8 mouse cellular contexts compared by ENCODE assay signal in the genomic region with DNA sequence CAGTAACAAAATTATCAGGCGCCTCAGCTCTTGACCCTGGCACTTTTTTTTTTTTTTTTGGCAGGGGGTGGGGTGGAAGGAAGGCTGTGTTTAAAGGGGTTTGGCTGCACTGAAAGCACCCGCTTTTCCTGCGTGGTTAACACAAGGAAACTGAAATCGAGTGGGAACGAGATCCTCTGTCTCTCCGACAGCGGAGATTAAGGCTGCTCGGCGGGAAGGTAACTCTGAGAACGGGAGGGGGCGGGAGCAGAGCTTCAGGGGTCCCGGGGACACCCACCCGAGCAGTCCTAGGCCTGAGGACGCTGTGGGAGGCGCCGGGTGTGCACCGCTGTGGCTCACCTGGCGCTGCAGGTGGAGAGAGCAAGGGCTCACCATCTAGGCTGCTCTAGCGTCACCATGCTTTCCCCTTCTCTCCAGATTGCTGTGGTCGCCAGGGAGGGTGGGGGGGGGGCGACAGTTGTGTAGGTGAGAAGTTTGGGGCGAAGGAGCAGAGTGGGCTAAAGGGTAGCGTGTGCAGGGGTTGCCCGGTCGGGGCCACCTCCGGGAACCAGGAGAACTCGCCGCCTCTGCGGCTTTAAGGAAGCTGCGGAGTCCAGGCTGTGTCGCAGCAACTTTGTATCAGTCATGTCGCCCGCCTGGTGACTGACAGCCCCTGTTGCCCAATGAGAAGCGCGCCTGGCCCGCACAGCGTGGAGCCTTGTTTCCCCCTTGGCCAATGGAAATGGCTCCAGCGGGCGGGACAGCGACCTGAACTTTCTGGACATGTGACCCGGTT. TPM values are rescaled to one million over a fixed set of nuclear protein-coding genes. Genes with fewer than 3 reads are reported as not detected.
DNase-seq lines count a peak whose midpoint lies in the region; ATAC-seq and TF ChIP-seq lines count a peak whose summit lies in the region.

No protein-coding gene starts in this region.

- no peak overlapping the region for H3K27ac ChIP-seq in forebrain, postnatal 0 days (ENCODE audit: low read depth, low read length)
- no peak overlapping the region for H3K27ac ChIP-seq in neural tube, embryonic 14.5 days (ENCODE audit: low read depth, low read length)
- H3K27ac ChIP-seq in testis, adult 2 months (ENCODE audit: control insufficient read depth, insufficient read depth, low read depth, low read length): 0 out of 2 replicates have a peak overlapping the region, but pooled peaks have one; percentile 37

- peaks cover 4% of the 10 kb centered on the region; the same call in 1 of the 2 replicates for H3K9me3 ChIP-seq in G1E (replicated peaks)
- H3K9me3 ChIP-seq in forebrain, postnatal 0 days (ENCODE audit: low read length): no peaks in the 10 kb centered on the region
- no peaks in the 10 kb centered on the region for H3K9me3 ChIP-seq in neural tube, embryonic 14.5 days (ENCODE audit: control insufficient read depth, low read length)

- H3K27me3 ChIP-seq in G1E (ENCODE audit: insufficient read depth, low read length): peaks cover 39% of the 10 kb centered on the region
- H3K27me3 ChIP-seq in forebrain, postnatal 0 days (ENCODE audit: insufficient read depth, low read length): peaks cover 9% of the 10 kb centered on the region
- H3K27me3 ChIP-seq in neural tube, embryonic 14.5 days (ENCODE audit: control insufficient read depth, insufficient read depth, low read length): peaks cover 17% of the 10 kb centered on the region; the same call in 1 of the 2 replicates
- H3K27me3 ChIP-seq in testis, adult 2 months (ENCODE audit: control insufficient read depth, insufficient read depth, low read length): no peaks in the 10 kb centered on the region

- peak; percentile 90 for DNase-seq in G1E (ENCODE audit: low spot score)
- peak; percentile 97 to 98 for DNase-seq in cerebellum, adult 18-20 months
- DNase-seq in forebrain, postnatal 0 days: peak; percentile 91
- DNase-seq in heart, postnatal 36 days: peak; percentile 94 to 96
- peak; percentile 97 to 99 for DNase-seq in layer of hippocampus, adult 18-20 months (ENCODE audit: low spot score in 2 of 2)
- DNase-seq in lung, adult 18-20 months: peak; percentile 99

- H3K9ac ChIP-seq in forebrain, postnatal 0 days: peak overlapping the region; percentile 43
- H3K9ac ChIP-seq in neural tube, embryonic 14.5 days (replicated peaks; ENCODE audit: low read depth, low read length): peak overlapping the region; percentile 44

- ATAC-seq in G1E (ENCODE audit: extremely low read depth, insufficient number of reproducible peaks, low FRiP score, poor library complexity, severe bottlenecking): peak; percentile 97
- peak; percentile 97 for ATAC-seq in forebrain, postnatal 0 days
- ATAC-seq in neural tube, embryonic 14.5 days (ENCODE audit: low read depth): peak; percentile 95

- intact Hi-C loops in heart, postnatal 36 days (cut with DNase I): loop anchor here (5.0 kb wide), 3 partner anchors 146 to 411 kb away; no protein-coding TSS in a partner anchor

- WGBS in forebrain, postnatal 0 days: under 1% methylated on average over 39 of the region's 41 CpGs
- 0% methylated on average over 41 of the region's 41 CpGs for WGBS in neural tube, embryonic 14.5 days

- H3K4me2 ChIP-seq in forebrain, postnatal 0 days (ENCODE audit: low read depth): peak overlapping the region; percentile 100
- peak overlapping the region; percentile 100 for H3K4me2 ChIP-seq in neural tube, embryonic 14.5 days (ENCODE audit: low read depth, low read length)

- TF ChIP-seq POLR2A in testis, adult 2 months (IDR thresholded peaks at IDR 0.05; ENCODE audit: control insufficient read depth, low read depth, low read length): peak; percentile 75

- H3K36me3 ChIP-seq in G1E (replicated peaks): no peaks in the 10 kb centered on the region
- H3K36me3 ChIP-seq in forebrain, postnatal 0 days (ENCODE audit: insufficient read depth): no peaks in the 10 kb centered on the region
- no peaks in the 10 kb centered on the region for H3K36me3 ChIP-seq in neural tube, embryonic 14.5 days (ENCODE audit: control insufficient read depth, insufficient read depth, low read length)
- H3K36me3 ChIP-seq in testis, adult 2 months (ENCODE audit: control insufficient read depth, insufficient read depth, low read length): no peaks in the 10 kb centered on the region

- no peak for TF ChIP-seq CTCF in G1E (IDR thresholded peaks at IDR 0.05; ENCODE audit: low read depth, low read length)
- TF ChIP-seq CTCF in forebrain, postnatal 0 days (IDR thresholded peaks at IDR 0.05; ENCODE audit: low read depth): no peak
- TF ChIP-seq CTCF in testis, adult 2 months (IDR thresholded peaks at IDR 0.05; ENCODE audit: control insufficient read depth, insufficient read depth, insufficient replicate concordance, low read depth, low read length): no peak

- peaks cover 28% of the 10 kb centered on the region for H3K4me1 ChIP-seq in G1E (ENCODE audit: insufficient read depth, low read depth, low read length)
- 0 out of 2 replicates have a peak, but pooled peaks cover 3% of the 10 kb centered on the region for H3K4me1 ChIP-seq in forebrain, postnatal 0 days (ENCODE audit: insufficient read depth)
- peaks cover 9% of the 10 kb centered on the region; the same call in 1 of the 2 replicates for H3K4me1 ChIP-seq in neural tube, embryonic 14.5 days (ENCODE audit: control insufficient read depth, insufficient read depth, low read length)
- peaks cover 22% of the 10 kb centered on the region for H3K4me1 ChIP-seq in testis, adult 2 months (ENCODE audit: control insufficient read depth, insufficient read depth, low read length)

- H3K4me3 ChIP-seq in G1E (ENCODE audit: low read depth, low read length): peak overlapping the region; percentile 73
- H3K4me3 ChIP-seq in forebrain, postnatal 0 days (ENCODE audit: low read depth, low read length): peak overlapping the region; percentile 64
- peak overlapping the region; percentile 67 for H3K4me3 ChIP-seq in neural tube, embryonic 14.5 days (ENCODE audit: low read depth, low read length)
- H3K4me3 ChIP-seq in testis, adult 2 months (ENCODE audit: control insufficient read depth, low read depth, low read length): peak overlapping the region; percentile 81

RNA-seq across cellular contexts. Expression of gene Nr3c2, which starts 2.4 kb away (rescaled TPM):
- total RNA-seq in G1E (2014; fragmentation: Nextera tagmentation) (9.0 and 12.0 TPM in 2 replicates), G1E (2017) (4.3 and 7.6 TPM in 2 replicates)
- 0.26 TPM in 2 replicates for polyA plus RNA-seq in G1E (2012)
- 8.0 and 13.4 TPM in 2 replicates for total RNA-seq in forebrain, postnatal 0 days (2014; rRNA removed)
- polyA plus RNA-seq in forebrain, postnatal 0 days (2015; fragmentation: Nextera tagmentation; extraction: Ambion mirVana): 6.4 and 10.4 TPM in 2 replicates
- 10 to 100 TPM; 16.1 to 35.4 TPM for total RNA-seq in heart, postnatal 36 days (2021)
- total RNA-seq in layer of hippocampus, adult 18-20 months (2021): 100 to 1,000 TPM; 144 to 162 TPM
- polyA plus RNA-seq in neural tube, embryonic 14.5 days (2014; fragmentation: Nextera tagmentation; extraction: Ambion mirVana): 6.6 and 7.7 TPM in 2 replicates
- polyA plus RNA-seq in testis, adult 2 months (2012; rRNA removed): 3.7 and 4.0 TPM in 2 replicates
